Mouse (Mus musculus): ENCODE data around the gene Krt35. TPM values are rescaled to one million over a fixed set of nuclear protein-coding genes. Genes with fewer than 3 reads are reported as not detected.

Gene Krt35
- polyA plus RNA-seq, 1 experiment from 2014 or later, result not detected

GRCm38 (mm10) chr11:100087861-100088260, 8.2 kb downstream of the Krt35 start, which contains the start of gene Krt32:
Gene Krt32, minus strand, starts transcription at chr11:100088226.
- WGBS, result 94% methylated on average over 10 of the region's 10 CpGs
- Histone ChIP-seq H3K9me3 (replicated peaks; ENCODE audit: low read length) (no peaks in the 10 kb centered on the region), H3K27me3 (ENCODE audit: insufficient read depth, low read length) (no peaks in the 10 kb centered on the region), H3K4me1 (replicated peaks; ENCODE audit: insufficient read depth, low read length) (no peaks in the 10 kb centered on the region), H3K9ac (ENCODE audit: low read depth, low read length) (no peak within 1 kb of the TSS), H3K27ac (no peak within 1 kb of the TSS), H3K36me3 (ENCODE audit: insufficient read depth, low read length) (no peaks in the 10 kb centered on the region), H3K4me2 (ENCODE audit: low read length) (no peak within 1 kb of the TSS), H3K4me3 (replicated peaks; ENCODE audit: low read depth, low read length) (no peak within 1 kb of the TSS)
- no peak for ATAC-seq (replicated peaks; ENCODE audit: low FRiP score, low read depth)
- DNase-seq (ENCODE audit: low spot score), result no peak
- TF ChIP-seq CTCF (IDR thresholded peaks at IDR 0.05; ENCODE audit: low read depth), result no peak

- ATAC-seq (replicated peaks; ENCODE audit: low FRiP score, low read depth) (no peak), DNase-seq (ENCODE audit: low spot score) (no peak)
- no peaks in the 10 kb centered on the region for H3K4me1 ChIP-seq (replicated peaks; ENCODE audit: insufficient read depth, low read length)
- no peaks in the 10 kb centered on the region for H3K36me3 ChIP-seq (ENCODE audit: insufficient read depth, low read length)
- no peak overlapping the region for H3K27ac ChIP-seq
- H3K4me3 ChIP-seq (replicated peaks; ENCODE audit: low read depth, low read length), result no peak overlapping the region
- H3K27me3 ChIP-seq (ENCODE audit: insufficient read depth, low read length), result no peaks in the 10 kb centered on the region
- no peak overlapping the region for H3K9ac ChIP-seq (ENCODE audit: low read depth, low read length)
- TF ChIP-seq CTCF (IDR thresholded peaks at IDR 0.05; ENCODE audit: low read depth), result no peak
- no peak overlapping the region for H3K4me2 ChIP-seq (ENCODE audit: low read length)
- no peaks in the 10 kb centered on the region for H3K9me3 ChIP-seq (replicated peaks; ENCODE audit: low read length)
- WGBS, result 75% methylated on average over 1 of the region's 1 CpGs
These were observed 22.2 kb downstream of the Krt35 start for GRCm38 (mm10) chr11:100073873-100074272.

- H3K4me1 ChIP-seq (replicated peaks; ENCODE audit: insufficient read depth, low read length), result no peaks in the 10 kb centered on the region
- no peak overlapping the region for H3K4me2 ChIP-seq (ENCODE audit: low read length)
- TF ChIP-seq CTCF (IDR thresholded peaks at IDR 0.05; ENCODE audit: low read depth), result no peak
- no peaks in the 10 kb centered on the region for H3K27me3 ChIP-seq (ENCODE audit: insufficient read depth, low read length)
- no peak overlapping the region for H3K4me3 ChIP-seq (replicated peaks; ENCODE audit: low read depth, low read length)
- H3K27ac ChIP-seq, result no peak overlapping the region
- H3K9me3 ChIP-seq (replicated peaks; ENCODE audit: low read length), result no peaks in the 10 kb centered on the region
- DNase-seq (ENCODE audit: low spot score) (peak; percentile 13), ATAC-seq (replicated peaks; ENCODE audit: low FRiP score, low read depth) (no peak)
- H3K9ac ChIP-seq (ENCODE audit: low read depth, low read length), result no peak overlapping the region
- no peaks in the 10 kb centered on the region for H3K36me3 ChIP-seq (ENCODE audit: insufficient read depth, low read length)
- WGBS, result 60% methylated on average over 17 of the region's 17 CpGs
These were observed 28.6 kb downstream of the Krt35 start for GRCm38 (mm10) chr11:100067293-100068036.

DNA sequence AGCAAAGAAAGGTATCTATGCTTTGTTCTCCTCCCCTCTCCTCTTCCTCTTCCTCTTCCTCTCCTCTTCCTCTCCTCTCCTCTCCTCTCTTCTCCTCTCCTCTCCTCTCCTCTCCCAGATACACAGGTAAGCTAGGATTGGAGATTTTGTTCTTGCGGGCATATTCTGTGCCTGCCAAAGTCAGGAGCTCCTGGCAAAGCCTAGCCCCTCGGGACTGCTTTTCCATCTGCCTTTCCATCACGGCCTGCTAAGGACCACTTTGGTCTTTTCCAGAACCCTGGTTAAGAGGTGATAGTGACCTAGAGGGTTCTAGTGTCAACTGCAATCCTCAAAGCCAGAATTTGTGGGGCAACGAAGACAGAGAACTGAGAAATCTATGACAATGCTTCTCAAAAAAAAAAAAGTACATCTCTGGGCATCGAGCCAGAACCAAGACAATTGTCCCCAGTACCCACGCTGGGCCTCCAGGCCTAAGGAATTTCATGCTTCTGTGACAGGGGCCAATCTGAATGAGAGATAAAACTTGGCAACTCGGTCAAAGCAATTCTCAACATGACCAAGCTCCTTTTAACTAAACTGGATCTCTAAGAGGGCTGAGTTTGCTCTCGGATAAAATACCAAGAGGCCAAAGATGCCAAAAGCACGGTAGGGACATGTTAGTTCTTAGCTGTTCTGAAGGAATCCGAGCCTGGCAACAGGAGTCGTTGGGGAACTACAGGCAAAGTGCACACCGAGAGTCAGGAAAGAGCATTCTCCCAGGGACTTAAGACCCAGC, 29.6 kb downstream of the Krt35 start:
- H3K4me3 ChIP-seq (replicated peaks; ENCODE audit: low read depth, low read length), result no peak overlapping the region
- H3K36me3 ChIP-seq (ENCODE audit: insufficient read depth, low read length), result no peaks in the 10 kb centered on the region
- H3K4me1 ChIP-seq (replicated peaks; ENCODE audit: insufficient read depth, low read length), result no peaks in the 10 kb centered on the region
- DNase-seq (ENCODE audit: low spot score) (no peak), ATAC-seq (replicated peaks; ENCODE audit: low FRiP score, low read depth) (no peak)
- H3K9me3 ChIP-seq (replicated peaks; ENCODE audit: low read length), result no peaks in the 10 kb centered on the region
- H3K4me2 ChIP-seq (ENCODE audit: low read length), result no peak overlapping the region
- no peak for TF ChIP-seq CTCF (IDR thresholded peaks at IDR 0.05; ENCODE audit: low read depth)
- H3K9ac ChIP-seq (ENCODE audit: low read depth, low read length), result no peak overlapping the region
- no peak overlapping the region for H3K27ac ChIP-seq
- WGBS, result 70% methylated on average over 12 of the region's 12 CpGs
- H3K27me3 ChIP-seq (ENCODE audit: insufficient read depth, low read length), result no peaks in the 10 kb centered on the region

DNA sequence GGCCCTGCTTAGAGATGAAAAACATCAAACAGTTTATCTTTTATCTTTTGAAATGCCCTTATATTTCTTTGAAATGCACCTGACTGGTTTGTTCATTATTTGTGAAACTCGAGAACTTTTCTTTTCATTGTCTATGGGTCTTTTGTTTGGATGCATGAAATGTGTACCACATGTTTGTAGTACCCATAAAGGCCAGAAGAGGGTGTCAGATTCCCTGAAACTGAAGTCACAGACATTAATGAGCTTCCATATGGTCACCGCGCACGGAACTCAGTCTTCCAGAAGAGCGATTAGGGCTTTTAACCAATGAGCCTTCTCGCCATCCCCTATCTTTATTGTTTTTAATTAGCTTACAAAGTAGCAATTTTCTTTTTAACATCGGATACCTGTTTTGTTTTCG, 37.2 kb downstream of the Krt35 start:
- H3K9ac ChIP-seq (ENCODE audit: low read depth, low read length), result no peak overlapping the region
- H3K27ac ChIP-seq, result no peak overlapping the region
- H3K4me2 ChIP-seq (ENCODE audit: low read length), result no peak overlapping the region
- no peak overlapping the region for H3K4me3 ChIP-seq (replicated peaks; ENCODE audit: low read depth, low read length)
- peak; percentile 51 for TF ChIP-seq CTCF (IDR thresholded peaks at IDR 0.05; ENCODE audit: low read depth)
- H3K9me3 ChIP-seq (replicated peaks; ENCODE audit: low read length), result no peaks in the 10 kb centered on the region
- H3K36me3 ChIP-seq (ENCODE audit: insufficient read depth, low read length), result no peaks in the 10 kb centered on the region
- no peaks in the 10 kb centered on the region for H3K27me3 ChIP-seq (ENCODE audit: insufficient read depth, low read length)
- no peaks in the 10 kb centered on the region for H3K4me1 ChIP-seq (replicated peaks; ENCODE audit: insufficient read depth, low read length)
- ATAC-seq (replicated peaks; ENCODE audit: low FRiP score, low read depth) (no peak), DNase-seq (ENCODE audit: low spot score) (peak; percentile 43)
- 54% methylated on average over 8 of the region's 8 CpGs for WGBS

GRCm38 (mm10) chr11:100055686-100056655, 40.1 kb downstream of the Krt35 start:
- no peaks in the 10 kb centered on the region for H3K9me3 ChIP-seq (replicated peaks; ENCODE audit: low read length)
- H3K4me1 ChIP-seq (replicated peaks; ENCODE audit: insufficient read depth, low read length), result no peaks in the 10 kb centered on the region
- H3K4me3 ChIP-seq (replicated peaks; ENCODE audit: low read depth, low read length), result no peak overlapping the region
- no peak for TF ChIP-seq CTCF (IDR thresholded peaks at IDR 0.05; ENCODE audit: low read depth)
- no peak overlapping the region for H3K27ac ChIP-seq
- H3K9ac ChIP-seq (ENCODE audit: low read depth, low read length), result no peak overlapping the region
- H3K36me3 ChIP-seq (ENCODE audit: insufficient read depth, low read length), result no peaks in the 10 kb centered on the region
- no peak overlapping the region for H3K4me2 ChIP-seq (ENCODE audit: low read length)
- H3K27me3 ChIP-seq (ENCODE audit: insufficient read depth, low read length), result no peaks in the 10 kb centered on the region
- DNase-seq (ENCODE audit: low spot score), result no peak
- ATAC-seq (replicated peaks; ENCODE audit: low FRiP score, low read depth), result no peak
- 65% methylated on average over 9 of the region's 9 CpGs for WGBS

Measured in kidney, postnatal 0 days (tissue).